Mouse (Mus musculus): ENCODE measurements around the gene Col9a1.

Col9a1 gene

DNA sequence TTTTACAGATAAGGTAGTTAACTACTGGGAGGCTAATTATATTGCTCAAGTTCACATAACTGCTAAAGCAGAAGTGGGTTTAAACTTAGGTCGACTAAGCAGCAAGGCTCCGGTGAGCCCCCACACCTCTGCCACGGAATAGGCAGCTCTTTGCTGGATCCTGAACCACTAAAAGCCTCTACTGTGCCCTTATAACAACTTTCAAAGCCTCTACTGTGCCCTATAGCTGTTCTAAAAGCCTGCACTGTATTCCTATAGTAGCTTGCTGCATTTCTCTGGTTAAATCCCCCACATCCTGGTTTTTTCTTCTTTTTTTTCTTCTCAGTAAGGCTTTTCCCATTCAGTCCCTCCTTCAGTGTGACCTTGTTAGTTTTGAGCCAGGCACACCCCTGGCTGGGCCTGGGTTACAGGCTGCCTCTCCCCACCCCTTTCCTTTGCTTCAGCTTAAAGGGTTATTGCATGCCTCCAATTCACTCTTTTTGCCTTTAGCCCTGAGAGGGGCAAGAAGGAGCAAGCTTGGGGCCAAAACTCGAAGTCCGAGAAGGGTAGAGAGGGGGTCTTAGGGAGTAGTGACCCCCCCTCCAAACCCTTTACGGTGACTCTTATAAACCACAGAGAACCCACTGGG is at the start of gene Col9a1:
TSS of gene Col9a1 (plus strand) at position 387 of the 628 bp plus-strand sequence.
- no peak for DNase-seq (ENCODE audit: low spot score in 2 of 2)

DNA sequence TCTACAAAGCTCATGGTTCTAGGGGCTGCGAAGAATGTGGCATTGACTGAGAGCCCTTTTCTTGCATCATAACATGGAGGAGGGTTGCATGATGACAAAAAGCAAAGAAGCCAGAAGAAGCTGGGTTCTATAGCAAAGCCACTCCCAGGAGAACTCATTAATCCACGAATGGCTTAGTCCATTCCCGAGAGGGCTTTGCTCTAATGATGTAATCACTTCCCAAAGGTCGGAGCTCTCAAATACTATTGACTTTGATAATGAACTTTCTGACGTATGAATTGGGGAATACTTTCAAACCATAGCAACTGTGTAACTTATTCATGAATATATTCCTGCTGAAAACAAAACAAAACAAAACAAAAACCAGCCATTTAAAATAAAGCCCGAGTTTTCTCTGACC is 49.5 kb upstream of the Col9a1 start:
- DNase-seq (ENCODE audit: low spot score in 2 of 2) = no peak

DNA sequence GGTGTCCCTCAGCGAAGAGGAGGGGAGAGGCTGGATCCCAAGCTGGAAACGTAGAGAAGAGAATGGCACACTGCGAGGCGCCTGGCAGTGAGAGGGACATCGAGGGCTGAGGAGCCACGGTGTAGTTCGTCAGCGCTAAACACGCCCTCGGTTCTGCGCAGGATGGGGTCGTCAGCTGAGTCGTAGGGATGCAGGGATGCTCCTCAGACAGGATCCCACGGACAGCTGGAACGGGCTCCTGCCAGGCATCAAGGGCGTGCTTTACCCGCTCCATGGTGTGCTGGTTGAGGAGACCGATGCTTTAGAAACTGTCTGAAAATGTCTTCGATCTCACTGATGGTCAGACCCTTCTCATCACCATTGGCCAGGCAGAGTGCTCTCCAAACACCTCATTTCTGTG is 43.6 kb upstream of the Col9a1 start:
- DNase-seq (ENCODE audit: low spot score in 2 of 2) = no peak

DNA sequence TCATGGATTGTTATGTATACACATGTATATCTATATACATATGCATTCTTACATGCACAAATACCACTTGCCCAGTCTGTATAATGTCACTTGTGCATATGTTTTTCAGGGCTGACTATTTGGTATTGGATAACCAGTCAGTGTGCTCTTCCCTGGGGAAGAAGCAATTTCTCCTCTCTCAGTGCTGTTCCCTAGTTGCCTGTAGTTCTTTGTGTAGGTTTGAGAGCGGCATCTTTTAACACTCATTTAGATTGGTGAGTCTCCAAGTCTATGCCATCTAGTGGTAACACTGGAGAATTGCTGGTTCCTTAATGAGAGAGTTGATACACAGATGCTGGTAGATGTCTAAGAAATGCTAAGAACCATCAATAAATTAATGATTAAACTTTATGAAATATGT is 42.6 kb upstream of the Col9a1 start:
- DNase-seq (ENCODE audit: low spot score in 2 of 2) = no peak

DNA sequence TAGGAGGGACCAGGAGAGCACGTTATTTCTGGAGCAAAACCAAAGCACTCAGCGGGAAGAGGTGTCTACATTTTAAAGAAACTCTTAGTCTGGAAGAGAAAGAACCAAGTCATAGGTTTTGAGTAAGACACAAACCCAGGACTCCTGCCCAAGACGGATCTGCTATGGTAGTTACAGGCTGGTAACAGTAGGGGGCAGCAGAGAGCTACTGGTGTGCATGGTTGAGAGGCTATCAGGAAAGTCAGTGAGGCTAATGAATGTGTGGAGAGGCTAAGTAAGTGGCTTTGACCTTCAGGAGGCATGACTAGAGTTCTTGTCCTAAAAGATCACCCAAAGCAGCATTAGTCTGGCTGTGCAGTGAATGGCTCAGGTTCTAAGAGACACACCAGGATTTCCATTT is 40.3 kb upstream of the Col9a1 start:
- peak in 1 of 2 experiments; percentile 4 for DNase-seq (ENCODE audit: low spot score in 2 of 2)

- DNase-seq (ENCODE audit: low spot score in 2 of 2) = no peak
These were observed 36.9 kb upstream of the Col9a1 start for GRCm38 (mm10) chr1:24140555-24140954.

- no peak for DNase-seq (ENCODE audit: low spot score in 2 of 2)
These were observed 33.9 kb upstream of the Col9a1 start for GRCm38 (mm10) chr1:24143504-24143903.

- no peak for DNase-seq (ENCODE audit: low spot score in 2 of 2)
These were observed 19.7 kb upstream of the Col9a1 start for GRCm38 (mm10) chr1:24157751-24158150.

DNA sequence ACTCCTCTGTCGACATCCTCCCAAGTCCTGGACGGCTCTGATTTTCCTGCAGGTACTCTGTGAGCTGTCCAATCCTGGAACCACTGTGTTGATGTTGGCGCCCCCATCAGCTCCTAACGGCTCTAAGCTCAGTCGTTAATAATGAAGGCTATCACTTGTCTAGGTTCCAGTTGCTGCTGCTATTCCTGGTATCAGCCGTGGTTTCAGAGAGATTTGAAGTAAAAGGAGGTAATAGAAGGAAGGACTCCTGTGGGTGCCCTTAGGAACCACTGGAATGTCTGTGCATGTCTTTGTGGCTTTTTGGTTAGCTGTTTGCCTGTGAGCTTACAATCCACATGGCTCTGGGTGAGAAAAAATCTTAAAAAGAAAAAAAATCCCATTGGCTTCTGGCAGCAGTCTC is 8.0 kb upstream of the Col9a1 start:
- DNase-seq (ENCODE audit: low spot score in 2 of 2) = no peak

- no peak for DNase-seq (ENCODE audit: low spot score in 2 of 2)
These were observed 6.1 kb upstream of the Col9a1 start for GRCm38 (mm10) chr1:24171205-24171866.

- no peak for DNase-seq (ENCODE audit: low spot score in 2 of 2)
These were observed 5.5 kb upstream of the Col9a1 start for GRCm38 (mm10) chr1:24171898-24172297.

DNA sequence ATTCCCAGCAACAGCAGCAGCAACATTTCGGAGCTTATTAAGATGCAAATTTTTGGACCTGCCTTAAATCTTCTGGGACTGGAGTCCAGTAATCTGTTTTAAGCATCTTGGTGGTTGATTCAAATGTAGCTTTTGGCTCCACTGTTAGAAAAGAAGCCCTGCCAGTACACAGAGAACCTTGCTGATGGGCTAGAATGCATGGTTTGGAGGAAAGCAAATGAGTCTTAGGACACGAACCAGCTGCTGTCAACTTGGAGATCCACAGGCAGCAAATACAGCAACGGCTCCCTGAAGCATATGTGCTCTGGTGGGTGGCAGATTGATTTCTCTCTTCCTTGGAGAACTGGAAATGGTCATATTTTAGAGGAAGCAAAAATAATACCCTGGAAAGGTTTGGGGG is 4.8 kb upstream of the Col9a1 start:
- no peak for DNase-seq (ENCODE audit: low spot score in 2 of 2)

DNA sequence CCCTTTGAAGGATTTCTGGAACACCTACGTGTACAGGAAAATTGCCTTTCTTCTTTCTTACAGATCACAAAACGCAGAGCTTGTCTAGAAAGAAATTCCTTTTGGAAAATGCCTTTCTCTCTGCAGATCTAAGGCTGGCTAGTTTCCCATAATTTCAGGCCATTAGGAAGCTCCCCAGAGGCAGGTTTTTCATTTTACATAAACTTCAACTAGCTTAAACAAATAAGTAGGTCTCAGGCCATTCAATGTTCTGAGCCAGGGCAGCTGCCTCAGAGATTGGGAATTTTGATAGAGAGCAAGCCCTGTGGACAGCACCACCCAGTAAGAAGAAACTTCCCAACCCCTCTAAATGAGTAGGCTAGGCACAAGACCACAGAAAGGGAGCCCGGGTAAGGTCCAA is 1.6 kb upstream of the Col9a1 start:
- DNase-seq (ENCODE audit: low spot score in 2 of 2) = no peak

GRCm38 (mm10) chr1:24179856-24180255 is 2.4 kb downstream of the Col9a1 start:
- DNase-seq (ENCODE audit: low spot score in 2 of 2) = no peak

DNA sequence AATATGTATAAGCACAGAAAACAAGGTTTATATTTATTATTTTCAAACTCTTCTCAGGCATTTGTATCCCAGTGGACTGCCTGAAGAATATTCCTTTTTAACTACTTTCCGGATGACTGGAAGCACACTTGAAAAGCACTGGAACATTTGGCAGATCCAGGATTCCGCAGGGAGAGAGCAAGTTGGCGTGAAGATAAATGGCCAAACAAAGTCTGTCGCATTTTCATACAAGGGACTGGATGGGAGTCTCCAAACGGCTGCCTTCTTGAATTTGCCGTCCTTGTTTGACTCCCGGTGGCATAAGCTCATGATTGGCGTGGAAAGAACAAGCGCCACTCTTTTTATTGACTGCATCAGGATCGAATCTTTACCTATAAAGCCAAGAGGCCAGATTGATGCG is 7.6 kb downstream of the Col9a1 start:
- DNase-seq (ENCODE audit: low spot score in 2 of 2) = no peak

GRCm38 (mm10) chr1:24186964-24187363 is 9.6 kb downstream of the Col9a1 start:
- DNase-seq (ENCODE audit: low spot score in 2 of 2) = no peak

GRCm38 (mm10) chr1:24191668-24192067 is 14.3 kb downstream of the Col9a1 start:
- no peak for DNase-seq (ENCODE audit: low spot score in 2 of 2)

DNA sequence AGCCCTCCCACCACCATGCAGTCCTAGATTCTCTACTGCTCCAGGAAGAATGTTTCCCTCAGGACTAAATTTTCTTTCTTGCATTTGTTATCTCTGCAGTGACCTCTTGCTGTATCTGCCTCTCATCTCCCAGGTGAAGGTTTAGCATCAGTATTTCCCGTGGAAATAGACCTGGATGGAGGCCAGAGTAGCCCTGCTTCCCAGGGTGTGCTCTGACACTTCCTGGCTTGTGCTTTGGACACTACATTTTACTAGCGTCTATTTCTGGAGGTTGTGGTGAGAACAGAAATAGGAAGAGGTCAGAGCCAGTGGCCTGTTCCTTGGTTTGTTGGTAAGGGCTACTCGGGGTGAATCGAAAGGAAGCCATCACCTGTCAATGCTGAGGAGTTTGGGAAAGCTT is 16.7 kb downstream of the Col9a1 start:
- no peak for DNase-seq (ENCODE audit: low spot score in 2 of 2)

DNA sequence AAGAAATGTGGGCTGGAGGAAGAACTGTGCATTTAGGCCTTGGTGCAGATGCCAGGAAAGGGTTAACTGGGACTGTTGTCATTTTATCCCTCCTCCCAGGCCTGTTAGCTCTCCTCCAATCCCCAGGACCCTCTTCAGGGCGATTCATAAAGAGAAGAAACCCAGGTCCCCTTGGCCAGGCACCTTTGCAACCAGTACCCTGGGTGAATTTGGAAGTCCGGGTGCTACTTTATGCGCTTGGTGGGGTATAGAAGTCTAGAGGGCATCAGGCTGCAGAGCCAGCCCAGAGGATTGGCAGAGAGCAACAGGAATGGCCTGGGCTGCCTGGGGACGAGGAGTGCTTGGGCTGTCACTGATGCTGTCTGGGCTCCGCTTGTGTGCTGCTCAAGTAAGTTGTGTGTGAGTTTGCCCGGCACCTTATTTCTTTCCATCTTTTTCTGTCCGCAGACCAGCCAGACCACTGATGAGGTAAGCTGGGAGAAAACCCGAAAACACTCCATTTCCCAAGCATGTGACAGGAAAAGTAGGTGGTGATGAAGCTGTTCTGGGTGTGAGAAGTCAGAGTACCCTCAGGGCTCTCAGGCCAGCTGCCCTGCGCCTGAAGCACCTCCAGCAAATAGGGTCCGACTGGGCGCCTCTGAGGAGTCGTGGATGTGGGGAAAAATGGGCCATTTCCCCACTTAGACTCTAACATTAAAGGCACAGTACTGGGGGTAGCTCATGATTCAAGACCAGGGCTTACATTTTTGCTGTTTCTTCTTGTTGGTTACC is 17.8 kb downstream of the Col9a1 start:
- no peak for DNase-seq (ENCODE audit: low spot score in 2 of 2)

DNA sequence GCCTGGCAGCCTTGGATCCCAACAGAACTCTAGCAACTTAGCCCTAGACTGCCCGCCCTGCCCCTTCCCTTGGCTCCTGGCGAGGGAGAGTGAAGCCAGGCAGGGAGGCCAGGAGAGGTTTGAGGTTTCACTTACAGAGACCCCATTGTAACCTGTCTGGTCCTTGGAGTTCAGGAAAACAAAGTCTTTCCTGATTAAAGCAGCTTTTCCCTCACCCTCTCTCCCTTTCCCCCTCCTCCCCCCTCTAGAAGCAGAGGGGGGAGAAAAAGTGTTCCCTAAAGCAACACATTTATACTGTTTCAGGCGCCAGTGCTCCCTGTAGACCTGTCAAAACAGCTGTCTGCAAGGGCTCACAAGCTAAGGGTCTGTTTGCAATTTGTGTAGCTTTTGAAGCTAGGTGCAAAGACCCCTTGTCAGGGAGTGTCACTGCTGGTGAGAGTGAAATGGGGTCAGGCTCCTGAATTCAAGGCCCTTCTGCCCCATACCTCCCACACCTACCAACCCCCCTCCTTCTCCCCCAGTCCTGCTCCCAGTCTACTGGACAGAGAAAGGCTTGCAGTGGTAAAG is 18.6 kb downstream of the Col9a1 start:
- no peak for DNase-seq (ENCODE audit: low spot score in 2 of 2)

DNA sequence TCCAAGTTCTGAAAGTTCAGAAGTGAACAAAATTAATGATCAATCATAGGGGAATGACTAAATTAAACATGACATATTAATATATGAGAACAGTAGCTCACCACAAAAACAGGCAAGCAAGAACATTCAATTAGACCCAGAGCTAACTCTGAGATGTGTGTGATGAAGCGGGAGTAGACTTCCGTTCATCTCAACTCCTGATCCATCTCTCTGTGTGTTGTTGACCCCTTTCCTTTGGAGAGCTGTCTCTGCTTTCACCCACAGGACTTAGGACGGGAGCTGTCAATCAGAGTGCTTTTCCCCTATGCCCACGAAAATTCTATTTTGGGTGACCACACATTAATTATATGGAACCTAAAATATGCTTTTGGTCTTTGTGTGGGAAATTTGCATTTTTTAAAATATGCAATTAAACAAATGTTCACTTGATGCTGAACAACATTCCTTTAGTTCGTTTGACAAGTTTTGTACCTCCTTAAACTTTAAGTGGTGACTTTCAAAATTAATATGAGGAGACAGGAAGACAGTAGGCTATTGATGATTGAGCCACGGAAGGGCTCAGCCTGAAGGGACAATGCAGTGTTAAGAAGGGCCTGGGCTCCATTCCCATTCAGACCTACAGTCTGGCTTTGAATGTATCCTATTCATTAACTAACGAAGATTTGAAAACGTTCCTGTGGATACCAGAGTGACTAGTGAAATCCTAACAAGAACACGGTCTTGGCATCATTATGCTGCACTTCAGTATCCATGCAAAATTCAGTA is 34.4 kb downstream of the Col9a1 start:
- no peak for DNase-seq (ENCODE audit: low spot score in 2 of 2)

GRCm38 (mm10) chr1:24219041-24219440 is 41.6 kb downstream of the Col9a1 start:
- no peak for DNase-seq (ENCODE audit: low spot score in 2 of 2)

All from spleen, postnatal 14 days (tissue).